Mouse (Mus musculus): ENCODE data around the gene Lin52. TPM values are rescaled to one million over a fixed set of nuclear protein-coding genes. Genes with fewer than 3 reads are reported as not detected.

Lin52 gene
- total RNA-seq (2021) = 11.6 and 15.2 TPM in 2 replicates
- long read RNA-seq, experiment 1, transcript Lin52-201 (6 exons, 2,270 nt) = major isoform, 13 of 17 reads
- long read RNA-seq, experiment 1, partial matches to known transcripts = 0 of 17 reads
- long read RNA-seq, experiment 1, other reads (novel, unspliced or antisense) = 4 of 17 reads
- long read RNA-seq, experiment 2, transcript Lin52-201 (6 exons, 2,270 nt) = major isoform, 18 of 22 reads
- long read RNA-seq, experiment 2, partial matches to known transcripts = 0 of 22 reads
- long read RNA-seq, experiment 2, other reads (novel, unspliced or antisense) = 4 of 22 reads

GRCm38 (mm10) chr12:84450718-84451646 is at the start of gene Lin52, which contains the start of gene Aldh6a1:
Gene Lin52, plus strand, starts transcription at chr12:84451422.
Gene Aldh6a1, minus strand, starts transcription at chr12:84451004.
- DNase-seq = peak; percentile 97

- DNase-seq = no peak
These were observed 48.3 kb upstream of the Lin52 start for GRCm38 (mm10) chr12:84402923-84403322.

GRCm38 (mm10) chr12:84404541-84404940 is 46.7 kb upstream of the Lin52 start:
- no peak for DNase-seq

- no peak for DNase-seq
These were observed 44.0 kb upstream of the Lin52 start for GRCm38 (mm10) chr12:84407259-84407658.

GRCm38 (mm10) chr12:84407874-84408818 is 43.1 kb upstream of the Lin52 start:
- peak; percentile 43 for DNase-seq

GRCm38 (mm10) chr12:84408819-84409507 is 42.3 kb upstream of the Lin52 start, which contains the start of the genes Entpd5 and Bbof1:
Gene Entpd5, minus strand, starts transcription at chr12:84409029.
Gene Bbof1, plus strand, starts transcription at chr12:84409071.
- DNase-seq = peak; percentile 96

GRCm38 (mm10) chr12:84416834-84417604 is 34.2 kb upstream of the Lin52 start, which contains the start of gene Rnf113a2:
Gene Rnf113a2, plus strand, starts transcription at chr12:84417196.
- DNase-seq = peak; percentile 92

GRCm38 (mm10) chr12:84417605-84417922 is 33.7 kb upstream of the Lin52 start:
- no peak for DNase-seq

- no peak for DNase-seq
These were observed 27.2 kb upstream of the Lin52 start for GRCm38 (mm10) chr12:84423990-84424389.

GRCm38 (mm10) chr12:84429825-84430224 is 21.4 kb upstream of the Lin52 start:
- no peak for DNase-seq

GRCm38 (mm10) chr12:84438697-84439096 is 12.5 kb upstream of the Lin52 start:
- DNase-seq = no peak

- no peak for DNase-seq
These were observed 8.7 kb upstream of the Lin52 start for GRCm38 (mm10) chr12:84442526-84442925.

- no peak for DNase-seq
These were observed 3.8 kb upstream of the Lin52 start for GRCm38 (mm10) chr12:84447386-84447785.

- no peak for DNase-seq
These were observed 3.0 kb upstream of the Lin52 start for GRCm38 (mm10) chr12:84448181-84448580.

GRCm38 (mm10) chr12:84449887-84450286 is 1.3 kb upstream of the Lin52 start:
- DNase-seq = peak; percentile 12

GRCm38 (mm10) chr12:84450351-84450717 is 888 bp upstream of the Lin52 start:
- peak; percentile 70 for DNase-seq

- peak; percentile 16 for DNase-seq
These were observed 579 bp downstream of the Lin52 start for GRCm38 (mm10) chr12:84451801-84452200.

GRCm38 (mm10) chr12:84456911-84457310 is 5.7 kb downstream of the Lin52 start:
- DNase-seq = no peak

GRCm38 (mm10) chr12:84459845-84460244 is 8.6 kb downstream of the Lin52 start:
- peak; percentile 12 for DNase-seq

- DNase-seq = peak; percentile 21
These were observed 10.2 kb downstream of the Lin52 start for GRCm38 (mm10) chr12:84461416-84461815.

GRCm38 (mm10) chr12:84462856-84463255 is 11.6 kb downstream of the Lin52 start:
- DNase-seq = no peak

Measured in adrenal gland, postnatal 14 days (tissue).